Mouse (Mus musculus) kidney, postnatal 0 days (tissue): ENCODE measurements around the gene Srarp. TPM values are rescaled to one million over a fixed set of nuclear protein-coding genes. Genes with fewer than 3 reads are reported as not detected.
A peak's percentile ranks its signal among the peaks of the same experiment; 100 is the strongest.

Experiments used
- ATAC-seq: fragments of 200-750 bp; cut with Nextera tagmentation; replicated peaks from 2 replicates; pipeline ENCODE4 v1.8.0; 2017; ENCODE audit warnings: low read depth, moderate number of reproducible peaks, moderate TSS enrichment, moderate library complexity; ENCODE audit not compliant: low FRiP score
- DNase-seq: peaks from one replicate; pipeline ENCODE4 v3.0.0-alpha.2; 2016; ENCODE audit warnings: low spot score
- H3K27ac ChIP-seq: fragments of 300-500 bp; sonication (generic); 2 replicates; pipeline ENCODE4 v1.5.1; 2014; ENCODE audit warnings: mild to moderate bottlenecking
- H3K27me3 ChIP-seq: fragments of 300-500 bp; sonication (generic); 2 replicates; pipeline ENCODE4 v1.6.1; 2014; ENCODE audit warnings: low read length, mixed read lengths; ENCODE audit not compliant: insufficient read depth
- H3K36me3 ChIP-seq: fragments of 300-500 bp; sonication (generic); 2 replicates; pipeline ENCODE4 v1.6.1; 2014; ENCODE audit warnings: low read length, mixed read lengths; ENCODE audit not compliant: insufficient read depth
- H3K4me1 ChIP-seq: fragments of 300-500 bp; sonication (generic); replicated peaks from 2 replicates; pipeline ENCODE4 v1.6.1; 2014; ENCODE audit warnings: antibody characterized with exemption, low read length, mixed read lengths; ENCODE audit not compliant: insufficient read depth
- H3K4me2 ChIP-seq: fragments of 300-500 bp; sonication (generic); 2 replicates; pipeline ENCODE4 v1.6.1; 2014; ENCODE audit warnings: mild to moderate bottlenecking, low read length, moderate library complexity, mixed read lengths
- H3K4me3 ChIP-seq: fragments of 300-500 bp; sonication (generic); replicated peaks from 2 replicates; pipeline ENCODE4 v1.5.1; 2014; ENCODE audit warnings: low read depth, low read length
- H3K9ac ChIP-seq: fragments of 300-500 bp; sonication (generic); 2 replicates; pipeline ENCODE4 v1.6.1; 2014; ENCODE audit warnings: low read depth, low read length
- H3K9me3 ChIP-seq: fragments of 300-500 bp; sonication (generic); replicated peaks from 2 replicates; pipeline ENCODE4 v1.6.1; 2016; ENCODE audit warnings: low read length, inconsistent platforms, mixed read lengths
- CTCF ChIP-seq: IDR thresholded peaks from 2 replicates; pipeline ENCODE4 v1.5.1; 2016; ENCODE audit warnings: antibody characterized with exemption, low read depth, mild to moderate bottlenecking, moderate library complexity
- WGBS: fragments of 180-500 bp; shearing (Covaris S2); extraction: QIAGEN DNeasy Blood & Tissue Kit; methylation state at CpG from one replicate; pipeline ENCODE4 v1.1.7; 2014; 5-methylcytosine and 5-hydroxymethylcytosine counted together
- polyA plus RNA-seq: library from polyadenylated mRNA; unstranded; fragments of >200 nt; fragmentation: Nextera tagmentation; extraction: Ambion mirVana; gene quantifications from 2 replicates; pipeline ENCODE4 v1.2.1, GENCODE M21; 2015

The Srarp gene
- polyA plus RNA-seq, 1 experiment from 2014 or later, result 0.47 TPM

GRCm38 (mm10) chr4:141423691-141424431 is 12.0 kb downstream of the Srarp start:
- no peak for TF ChIP-seq CTCF
- 82% methylated on average over 13 of the region's 13 CpGs for WGBS
- Histone ChIP-seq H3K4me2 (no peak overlapping the region), H3K4me1 (peaks cover 40% of the 10 kb centered on the region), H3K4me3 (no peak overlapping the region), H3K36me3 (no peaks in the 10 kb centered on the region), H3K9ac (no peak overlapping the region), H3K27ac (no peak overlapping the region), H3K27me3 (no peaks in the 10 kb centered on the region), H3K9me3 (no peaks in the 10 kb centered on the region)
- ATAC-seq (no peak), DNase-seq (no peak)

GRCm38 (mm10) chr4:141423288-141423687 is 12.6 kb downstream of the Srarp start:
- no peak for DNase-seq
- Histone ChIP-seq H3K4me3 (no peak overlapping the region), H3K36me3 (no peaks in the 10 kb centered on the region), H3K27ac (no peak overlapping the region), H3K4me1 (peaks cover 40% of the 10 kb centered on the region), H3K9ac (no peak overlapping the region), H3K9me3 (no peaks in the 10 kb centered on the region), H3K4me2 (no peak overlapping the region), H3K27me3 (no peaks in the 10 kb centered on the region)
- no peak for TF ChIP-seq CTCF
- 77% methylated on average over 5 of the region's 5 CpGs for WGBS
- no peak for ATAC-seq

GRCm38 (mm10) chr4:141422841-141423240 is 13.1 kb downstream of the Srarp start:
- no peak overlapping the region for H3K9ac ChIP-seq
- 85% methylated on average over 5 of the region's 5 CpGs for WGBS
- peaks cover 40% of the 10 kb centered on the region for H3K4me1 ChIP-seq
- no peaks in the 10 kb centered on the region for H3K9me3 ChIP-seq
- no peaks in the 10 kb centered on the region for H3K36me3 ChIP-seq
- H3K4me2 ChIP-seq, result no peak overlapping the region
- H3K27me3 ChIP-seq, result no peaks in the 10 kb centered on the region
- no peak for TF ChIP-seq CTCF
- DNase-seq, result no peak
- no peak overlapping the region for H3K27ac ChIP-seq
- ATAC-seq, result no peak
- H3K4me3 ChIP-seq, result no peak overlapping the region

- no peaks in the 10 kb centered on the region for H3K9me3 ChIP-seq
- ATAC-seq, result no peak
- H3K4me2 ChIP-seq, result 0 out of 2 replicates have a peak overlapping the region, but pooled peaks have one; percentile 6
- TF ChIP-seq CTCF, result no peak
- no peak overlapping the region for H3K4me3 ChIP-seq
- H3K36me3 ChIP-seq, result no peaks in the 10 kb centered on the region
- H3K9ac ChIP-seq, result peak overlapping the region; percentile 31; the same call in 1 of the 2 replicates
- WGBS, result 44% methylated on average over 14 of the region's 14 CpGs
- no peaks in the 10 kb centered on the region for H3K27me3 ChIP-seq
- peak overlapping the region; percentile 19; the same call in 1 of the 2 replicates for H3K27ac ChIP-seq
- DNase-seq, result no peak
- peaks cover 36% of the 10 kb centered on the region for H3K4me1 ChIP-seq
These were observed 14.5 kb downstream of the Srarp start for GRCm38 (mm10) chr4:141421423-141421822.

DNA sequence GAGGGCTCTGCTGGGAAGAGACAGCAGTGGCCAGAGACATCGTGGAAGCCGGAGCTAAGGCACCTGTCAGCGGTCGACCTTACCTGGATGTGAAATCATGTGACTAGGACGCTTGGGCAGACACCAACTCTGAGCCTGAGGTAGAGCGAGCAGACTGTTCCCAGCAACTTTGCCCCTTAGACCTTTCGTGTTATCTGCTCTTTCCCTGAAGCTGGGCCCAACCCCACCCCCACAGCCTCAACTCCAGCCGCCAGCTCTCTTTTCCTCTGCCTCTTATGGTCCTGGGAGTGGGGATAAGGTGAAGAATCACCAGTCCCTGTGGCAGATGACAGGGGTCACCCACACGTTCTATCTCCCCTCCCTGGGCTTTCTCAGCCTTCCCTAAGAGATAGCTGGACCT is 15.0 kb downstream of the Srarp start:
- Histone ChIP-seq H3K4me3 (no peak overlapping the region), H3K36me3 (no peaks in the 10 kb centered on the region), H3K9ac (peak overlapping the region; percentile 31; the same call in 1 of the 2 replicates), H3K9me3 (no peaks in the 10 kb centered on the region), H3K4me1 (peaks cover 31% of the 10 kb centered on the region), H3K27me3 (no peaks in the 10 kb centered on the region), H3K27ac (0 out of 2 replicates have a peak overlapping the region, but pooled peaks have one; percentile 19), H3K4me2 (no peak overlapping the region)
- ATAC-seq (no peak), DNase-seq (no peak)
- 55% methylated on average over 9 of the region's 9 CpGs for WGBS
- TF ChIP-seq CTCF, result no peak

DNA sequence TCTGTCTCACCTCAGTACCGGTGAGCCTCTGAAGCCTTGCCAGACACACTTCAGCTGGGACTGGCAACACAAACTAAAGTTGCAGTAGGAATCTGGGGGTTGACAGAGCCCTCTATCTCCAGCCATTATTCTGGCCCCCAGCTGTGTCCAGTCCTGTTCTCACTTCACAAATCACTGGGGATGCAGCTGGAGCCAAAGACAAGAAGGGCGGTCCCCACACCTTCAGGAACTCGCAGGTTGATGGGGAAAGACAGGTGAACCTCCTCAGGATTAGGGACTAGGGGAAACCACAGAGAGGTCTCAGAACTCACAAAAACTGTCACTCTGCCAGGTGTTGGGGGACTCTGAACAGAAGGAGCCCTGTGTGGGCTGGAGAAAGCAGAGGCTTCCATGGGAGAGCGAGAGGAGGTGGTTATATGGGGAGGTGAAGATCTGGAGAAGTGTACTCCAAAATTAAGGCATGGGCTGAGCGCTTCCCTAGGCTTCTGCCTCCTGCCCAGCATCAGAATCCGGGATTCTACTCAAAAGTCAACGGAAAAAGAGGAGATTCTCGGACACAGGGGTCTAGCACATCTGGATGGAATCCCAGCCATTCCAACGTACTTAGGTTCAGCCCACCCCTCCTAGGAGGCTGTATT is 15.6 kb downstream of the Srarp start, which contains the start of gene Hspb7:
Hspb7 (plus strand) TSS at position 588 of the 638 bp plus-strand sequence.
- Histone ChIP-seq H3K4me2 (0 out of 2 replicates have a peak within 1 kb of the TSS, but pooled peaks have one; percentile 6), H3K4me3 (no peak within 1 kb of the TSS), H3K4me1 (peaks cover 25% of the 10 kb centered on the region), H3K9me3 (no peaks in the 10 kb centered on the region), H3K27me3 (no peaks in the 10 kb centered on the region), H3K36me3 (no peaks in the 10 kb centered on the region), H3K27ac (peak within 1 kb of the TSS; percentile 40), H3K9ac (peak within 1 kb of the TSS; percentile 31; the same call in 1 of the 2 replicates)
- no peak for TF ChIP-seq CTCF
- ATAC-seq (no peak), DNase-seq (no peak)
- WGBS, result 42% methylated on average over 9 of the region's 9 CpGs
